Mouse (Mus musculus) embryo, embryonic 10.5 days (tissue): ENCODE results near the gene Col12a1.
"Not testable (repeated sequence)": the region's sequence is repeated elsewhere in the genome, so short reads cannot be mapped to it uniquely, and the experiment has no call there.

Experiments
- DNase-seq: peaks from one replicate; pipeline ENCODE4 v3.0.0-alpha.2; 2015; ENCODE audit warnings: low spot score

The Col12a1 gene

GRCm38 (mm10) chr9:79689771-79690535, 28.7 kb downstream of the Col12a1 start:
- peak; percentile 77 for DNase-seq

- DNase-seq, result peak; percentile 21
These were observed 29.3 kb downstream of the Col12a1 start for GRCm38 (mm10) chr9:79689342-79689741.

- no peak for DNase-seq
These were observed 31.4 kb downstream of the Col12a1 start for GRCm38 (mm10) chr9:79687227-79687626.

GRCm38 (mm10) chr9:79686049-79686448, 32.6 kb downstream of the Col12a1 start:
- DNase-seq, result peak; percentile 26

- DNase-seq, result no peak
These were observed 38.0 kb downstream of the Col12a1 start for GRCm38 (mm10) chr9:79680453-79681240.

- not testable (repeated sequence) for DNase-seq
These were observed 49.8 kb downstream of the Col12a1 start for GRCm38 (mm10) chr9:79668806-79669205.

GRCm38 (mm10) chr9:79653327-79654150, 65.1 kb downstream of the Col12a1 start:
- DNase-seq, result no peak

GRCm38 (mm10) chr9:79648587-79648986, 70.0 kb downstream of the Col12a1 start:
- no peak for DNase-seq

- peak; percentile 4 for DNase-seq
These were observed 72.9 kb downstream of the Col12a1 start for GRCm38 (mm10) chr9:79645757-79646156.

- no peak for DNase-seq
These were observed 79.1 kb downstream of the Col12a1 start for GRCm38 (mm10) chr9:79639430-79640090.

- DNase-seq, result no peak
These were observed 80.8 kb downstream of the Col12a1 start for GRCm38 (mm10) chr9:79637879-79638278.

GRCm38 (mm10) chr9:79634076-79634475, 84.6 kb downstream of the Col12a1 start:
- DNase-seq, result no peak

GRCm38 (mm10) chr9:79631186-79631585, 87.4 kb downstream of the Col12a1 start:
- no peak for DNase-seq

- DNase-seq, result no peak
These were observed 99.6 kb downstream of the Col12a1 start for GRCm38 (mm10) chr9:79618839-79619597.

GRCm38 (mm10) chr9:79617336-79617735, 101.3 kb downstream of the Col12a1 start:
- peak; percentile 60 for DNase-seq

- DNase-seq, result no peak
These were observed 102.6 kb downstream of the Col12a1 start for GRCm38 (mm10) chr9:79616040-79616439.

- DNase-seq, result peak; percentile 7
These were observed 108.3 kb downstream of the Col12a1 start for GRCm38 (mm10) chr9:79610286-79610685.

GRCm38 (mm10) chr9:79609661-79610060, 109.0 kb downstream of the Col12a1 start:
- no peak for DNase-seq

GRCm38 (mm10) chr9:79608795-79609194, 109.8 kb downstream of the Col12a1 start:
- no peak for DNase-seq

GRCm38 (mm10) chr9:79608062-79608531, 110.5 kb downstream of the Col12a1 start:
- DNase-seq, result no peak

- peak; percentile 21 for DNase-seq
These were observed 112.5 kb downstream of the Col12a1 start for GRCm38 (mm10) chr9:79606122-79606521.
